Mouse (Mus musculus) kidney, postnatal 14 days (tissue): Measurements from ENCODE around the gene Tmcc2.

ENCODE experiments used
- DNase-seq: peaks from one replicate; pipeline ENCODE4 v3.0.0; 2022; ENCODE audit warnings: mixed read lengths

The Tmcc2 gene

DNA sequence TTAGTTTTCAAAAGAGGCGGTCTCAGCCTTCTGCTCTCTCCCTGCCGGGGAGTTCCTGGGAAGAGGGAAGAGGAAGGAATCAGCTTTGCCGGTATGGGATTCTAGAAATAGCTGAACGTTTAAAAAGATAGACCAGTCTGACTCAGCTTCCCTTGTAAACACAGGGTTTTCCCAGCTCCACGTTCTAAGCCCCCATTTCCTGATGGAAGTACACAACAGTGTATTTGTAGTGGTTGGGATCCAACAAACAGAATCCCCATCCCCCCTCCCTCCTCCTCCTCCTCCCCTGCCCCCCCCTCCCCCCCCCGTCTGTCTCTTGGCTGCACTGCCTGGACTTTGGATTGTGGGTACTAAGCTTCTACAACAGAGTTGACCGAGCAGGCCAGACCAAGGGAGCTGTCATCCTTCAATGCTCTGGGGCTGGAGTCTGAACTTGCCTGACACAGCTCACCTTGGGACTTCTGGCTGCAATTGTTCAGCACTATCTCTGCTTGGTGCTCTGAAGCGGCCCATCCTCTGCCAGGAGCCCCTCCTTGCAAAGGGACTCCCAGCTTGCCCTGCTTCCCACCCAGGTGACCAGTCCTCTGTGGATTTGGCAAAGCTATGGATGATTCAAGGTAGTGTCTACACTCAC is 52.9 kb downstream of the Tmcc2 start:
- peak; percentile 76 for DNase-seq

DNA sequence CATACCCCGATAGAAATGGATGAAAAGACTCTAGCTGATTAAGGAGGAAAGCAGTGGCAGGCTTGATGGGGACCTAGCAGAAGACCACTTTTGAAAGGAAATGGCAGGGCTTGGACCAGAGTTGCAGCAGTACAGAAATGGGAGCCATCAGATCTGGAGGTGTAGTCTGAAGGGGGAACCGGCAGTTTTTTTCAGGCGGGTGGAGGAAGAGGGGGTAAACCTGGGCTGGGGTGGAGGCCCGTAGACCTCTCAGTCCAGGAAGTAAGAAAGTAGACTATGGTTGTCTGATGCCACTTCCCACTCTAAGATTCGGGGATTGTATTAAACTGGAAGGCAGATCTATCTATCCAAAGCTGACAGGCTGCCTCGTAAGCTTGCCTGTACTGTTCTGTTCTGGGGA is 54.2 kb downstream of the Tmcc2 start:
- DNase-seq, result no peak

DNA sequence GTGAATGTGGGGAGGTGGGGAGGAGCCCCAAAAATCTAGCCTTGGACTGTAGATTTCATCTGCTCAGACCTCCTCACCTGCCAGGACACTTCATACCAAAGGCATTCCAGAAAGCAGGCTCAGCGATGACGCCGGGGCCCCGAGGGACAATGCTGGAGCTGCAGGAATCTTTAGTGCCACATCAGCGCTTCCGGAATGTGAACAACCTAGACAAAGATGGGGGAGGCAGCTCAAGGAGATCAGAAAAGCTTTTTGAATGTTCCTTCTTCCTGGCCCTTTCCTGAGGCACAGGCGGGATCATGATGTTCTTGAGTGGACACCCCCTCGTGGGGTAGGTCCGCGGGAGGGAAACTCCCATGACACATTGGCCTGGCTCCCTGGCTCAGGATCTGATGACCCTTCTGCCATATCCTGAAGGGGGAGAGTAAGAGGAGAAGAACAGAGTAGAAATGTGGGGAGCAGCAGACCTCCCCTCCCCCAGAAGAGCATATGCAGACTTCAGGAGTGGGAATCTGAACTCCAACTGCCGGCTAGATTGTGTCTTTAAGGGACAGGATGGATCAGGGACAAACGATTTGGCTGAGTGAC is 55.6 kb downstream of the Tmcc2 start:
- DNase-seq, result peak; percentile 86

DNA sequence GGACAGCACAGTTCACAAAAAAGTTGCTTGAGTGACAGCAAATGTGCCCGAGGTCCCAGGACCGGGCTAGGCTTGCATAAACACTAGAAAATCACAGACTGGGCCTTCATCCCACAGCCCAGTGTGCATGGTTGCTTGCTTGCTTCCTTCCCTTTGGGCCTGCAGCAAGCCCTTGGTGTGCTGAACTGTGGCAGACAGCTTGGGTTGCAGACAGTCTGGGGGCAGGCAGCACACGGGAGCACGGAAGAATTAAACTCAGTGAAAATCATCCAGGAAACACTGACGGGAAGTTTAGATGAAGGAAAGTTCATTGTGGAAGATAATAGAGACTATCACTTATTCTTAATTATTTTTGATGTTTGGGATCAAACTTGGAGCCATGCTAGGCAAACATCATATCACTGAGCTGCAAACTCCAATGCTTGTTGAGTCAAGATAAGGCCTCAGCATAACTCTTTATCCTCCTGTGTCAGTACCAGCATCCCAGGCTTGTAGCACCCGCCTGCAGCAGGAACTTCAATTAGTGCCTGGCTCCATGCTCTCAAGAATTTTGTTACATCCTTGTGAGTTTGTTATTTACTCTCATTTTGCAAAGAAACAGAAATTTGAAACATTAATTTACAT is 56.8 kb downstream of the Tmcc2 start:
- DNase-seq, result no peak

DNA sequence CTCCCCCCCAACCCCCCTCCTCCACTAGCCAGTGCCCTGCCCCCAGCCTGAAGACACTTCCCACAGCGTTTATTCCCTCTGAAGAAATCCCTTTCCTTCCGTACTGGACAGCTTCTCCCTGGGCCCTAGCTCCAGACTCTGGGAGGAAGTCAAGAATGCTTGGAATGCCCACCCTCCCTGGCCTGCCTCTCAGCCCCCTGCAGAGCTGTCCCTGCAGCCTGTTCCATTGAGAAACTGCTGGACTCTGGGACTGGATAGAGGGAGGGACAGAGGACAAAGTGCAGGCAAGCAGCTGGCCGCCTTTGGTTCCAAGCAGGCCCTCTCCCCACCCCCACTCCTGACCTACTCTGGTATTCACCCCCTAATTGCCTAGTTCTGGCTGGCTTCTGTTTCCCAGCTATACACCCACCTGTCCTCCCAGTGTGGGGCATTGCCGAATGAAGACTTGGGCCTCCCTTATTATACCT is 57.4 kb downstream of the Tmcc2 start:
- peak; percentile 94 for DNase-seq

DNA sequence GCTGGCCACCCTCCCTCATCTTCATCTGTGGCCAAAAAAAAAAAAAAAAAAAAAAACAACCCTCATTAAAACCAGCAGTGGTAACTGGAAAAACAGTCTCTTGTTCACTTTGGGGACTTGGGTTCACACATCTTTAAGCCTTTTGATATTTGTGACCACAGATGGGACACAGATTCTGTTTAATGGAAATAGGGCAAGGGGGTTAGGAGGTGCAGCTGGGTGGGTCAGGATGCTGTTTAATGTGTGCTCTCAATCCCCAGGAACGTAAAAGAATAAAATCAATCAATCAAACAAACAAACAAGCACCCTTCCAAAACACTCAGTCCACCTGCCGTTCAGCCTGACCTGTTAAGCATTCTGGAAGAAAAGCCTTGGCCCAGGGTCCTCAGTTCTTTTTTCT is 57.9 kb downstream of the Tmcc2 start:
- no peak for DNase-seq

DNA sequence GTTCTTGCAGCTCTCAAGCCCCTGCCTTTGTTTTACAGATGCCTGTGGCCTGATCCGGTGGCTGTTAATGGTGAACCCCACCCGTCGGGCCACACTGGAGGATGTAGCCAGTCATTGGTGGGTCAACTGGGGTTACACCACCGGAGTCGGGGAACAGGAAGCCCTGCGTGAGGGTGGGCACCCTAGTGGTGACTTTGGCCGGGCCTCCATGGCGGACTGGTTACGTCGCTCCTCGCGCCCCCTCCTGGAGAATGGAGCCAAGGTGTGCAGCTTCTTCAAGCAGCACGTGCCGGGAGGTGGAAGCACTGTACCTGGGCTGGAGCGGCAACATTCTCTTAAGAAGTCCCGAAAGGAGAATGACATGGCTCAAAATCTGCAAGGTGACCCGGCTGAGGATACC is 59.8 kb downstream of the Tmcc2 start:
- DNase-seq, result no peak

DNA sequence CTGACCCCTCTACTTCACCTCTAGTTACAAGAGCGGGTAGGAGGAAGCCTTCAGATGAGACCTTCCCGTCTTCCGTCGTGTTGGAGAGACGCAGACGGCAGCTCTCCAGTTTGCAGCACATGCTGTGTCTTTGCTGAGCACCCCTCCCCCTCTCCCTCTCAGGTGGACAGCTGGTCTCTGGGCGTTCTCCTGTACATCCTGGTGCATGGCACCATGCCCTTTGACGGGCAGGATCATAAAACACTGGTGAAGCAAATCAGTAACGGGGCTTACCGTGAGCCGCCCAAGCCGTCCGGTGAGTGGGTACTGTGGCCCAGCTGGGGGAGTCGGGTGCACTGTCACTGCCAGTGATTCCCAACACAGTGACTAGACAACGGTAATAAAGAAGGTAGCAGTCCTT is 60.7 kb downstream of the Tmcc2 start:
- DNase-seq, result no peak

DNA sequence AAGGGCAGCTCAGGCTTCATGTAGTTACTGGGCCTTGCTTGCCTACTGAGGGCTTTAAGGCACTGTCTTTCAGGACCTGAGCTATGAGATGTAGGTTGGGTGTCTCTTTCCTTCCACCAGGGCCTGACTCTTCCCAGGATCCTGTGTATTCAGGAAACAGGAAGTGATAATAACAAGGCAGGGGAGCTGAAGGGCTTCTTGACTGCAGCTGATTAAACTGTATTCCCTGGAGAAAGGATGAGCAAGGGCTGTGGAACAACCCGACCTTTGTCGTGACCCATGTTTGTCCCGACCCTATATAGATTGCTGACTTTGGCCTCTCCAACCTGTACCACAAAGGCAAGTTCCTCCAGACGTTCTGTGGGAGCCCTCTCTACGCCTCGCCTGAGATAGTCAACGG is 61.4 kb downstream of the Tmcc2 start:
- DNase-seq, result no peak

DNA sequence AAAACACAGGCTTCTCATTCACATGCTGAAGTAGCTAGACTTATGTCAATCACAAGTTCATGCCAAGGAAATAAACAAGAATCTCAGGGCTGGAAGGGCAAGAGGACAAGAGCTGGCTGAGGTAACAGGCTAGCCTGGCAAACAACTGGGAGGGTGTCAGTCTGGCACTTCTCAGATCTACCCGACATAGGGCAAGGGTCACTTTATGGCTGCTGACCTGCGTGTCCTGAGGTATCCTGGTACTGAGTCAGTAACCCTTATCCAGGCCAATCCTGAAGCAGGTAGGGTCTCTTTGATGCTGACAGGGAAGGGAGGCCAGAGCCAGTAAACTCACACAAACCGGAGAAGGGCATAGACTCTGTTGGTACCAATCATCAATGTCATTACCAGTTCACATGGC is 62.5 kb downstream of the Tmcc2 start:
- DNase-seq, result peak; percentile 70

DNA sequence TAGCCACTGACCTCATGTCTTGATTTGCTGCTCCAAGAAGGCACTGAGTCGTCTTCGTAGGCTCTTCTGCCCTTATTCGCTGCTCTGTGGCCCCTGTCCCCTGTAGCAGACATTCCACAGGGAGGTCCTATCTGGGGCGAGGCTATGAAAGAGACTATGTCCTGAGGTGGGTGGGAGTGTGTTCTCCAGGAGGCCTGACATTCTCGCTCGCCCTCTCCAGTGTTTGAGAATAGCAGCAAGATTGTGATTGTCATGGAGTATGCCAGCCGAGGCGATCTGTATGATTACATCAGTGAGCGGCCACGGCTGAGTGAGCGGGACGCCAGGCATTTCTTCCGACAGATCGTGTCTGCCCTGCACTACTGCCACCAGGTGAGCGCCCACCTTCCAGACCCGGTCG is 63.6 kb downstream of the Tmcc2 start:
- no peak for DNase-seq

DNA sequence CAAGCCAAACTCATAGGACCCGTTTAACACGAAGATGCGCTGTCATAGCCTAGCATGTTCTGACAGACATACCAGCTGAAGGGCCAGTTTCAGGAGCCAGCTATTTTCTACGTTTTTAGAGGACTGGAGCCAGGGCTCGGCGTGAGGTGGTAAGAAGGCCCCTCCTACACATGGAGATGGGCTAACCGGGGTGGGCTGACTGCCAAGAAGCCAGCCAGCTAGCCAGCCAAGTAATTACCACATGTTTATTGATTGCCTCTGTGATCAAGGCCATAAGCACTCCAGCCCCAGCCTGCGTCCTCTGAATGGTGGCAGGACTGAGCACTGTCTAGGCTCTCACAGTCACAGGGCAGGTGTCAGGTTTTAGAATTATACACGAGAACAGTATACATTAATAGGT is 64.3 kb downstream of the Tmcc2 start:
- peak; percentile 55 for DNase-seq

DNA sequence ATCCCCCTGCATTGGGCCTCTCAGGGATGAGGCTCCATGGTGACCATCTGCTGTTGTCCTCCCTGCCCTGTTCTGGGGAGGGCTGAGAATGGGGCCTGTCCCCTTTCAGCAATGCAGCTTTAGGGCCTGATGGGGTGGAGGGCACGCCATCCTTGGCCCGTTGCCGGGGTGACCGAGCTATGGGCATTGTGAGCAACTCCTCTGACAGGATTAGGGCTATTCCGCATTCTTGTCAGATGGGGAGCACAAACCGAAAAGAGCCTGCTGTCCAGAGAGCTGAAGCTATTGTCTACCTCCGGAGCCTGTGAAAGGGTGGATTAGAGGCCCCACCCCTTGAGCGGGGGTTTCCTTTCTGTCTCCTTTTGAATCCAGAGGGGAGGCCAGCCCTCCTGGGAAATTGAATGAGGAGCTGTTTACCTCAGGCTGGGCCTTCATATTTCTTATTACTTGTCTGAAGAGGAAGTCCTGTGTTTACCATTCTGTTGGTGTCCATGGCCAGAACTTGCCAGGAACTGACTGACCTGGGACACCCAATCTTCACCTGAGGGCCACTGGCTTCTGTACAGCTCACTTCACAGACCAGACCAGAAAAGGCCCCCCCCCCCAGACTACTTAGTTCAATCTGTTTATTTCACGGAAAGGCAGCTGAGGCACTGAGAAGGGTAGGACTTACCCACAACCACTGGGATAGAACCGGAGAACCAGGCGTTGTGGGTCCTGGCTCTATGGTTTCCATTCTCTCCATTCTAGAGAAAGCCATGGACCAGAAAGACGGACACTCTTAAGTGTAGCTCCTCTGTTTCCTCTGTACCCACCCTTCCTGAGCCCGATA is 68.2 kb downstream of the Tmcc2 start:
- peak; percentile 57 for DNase-seq

DNA sequence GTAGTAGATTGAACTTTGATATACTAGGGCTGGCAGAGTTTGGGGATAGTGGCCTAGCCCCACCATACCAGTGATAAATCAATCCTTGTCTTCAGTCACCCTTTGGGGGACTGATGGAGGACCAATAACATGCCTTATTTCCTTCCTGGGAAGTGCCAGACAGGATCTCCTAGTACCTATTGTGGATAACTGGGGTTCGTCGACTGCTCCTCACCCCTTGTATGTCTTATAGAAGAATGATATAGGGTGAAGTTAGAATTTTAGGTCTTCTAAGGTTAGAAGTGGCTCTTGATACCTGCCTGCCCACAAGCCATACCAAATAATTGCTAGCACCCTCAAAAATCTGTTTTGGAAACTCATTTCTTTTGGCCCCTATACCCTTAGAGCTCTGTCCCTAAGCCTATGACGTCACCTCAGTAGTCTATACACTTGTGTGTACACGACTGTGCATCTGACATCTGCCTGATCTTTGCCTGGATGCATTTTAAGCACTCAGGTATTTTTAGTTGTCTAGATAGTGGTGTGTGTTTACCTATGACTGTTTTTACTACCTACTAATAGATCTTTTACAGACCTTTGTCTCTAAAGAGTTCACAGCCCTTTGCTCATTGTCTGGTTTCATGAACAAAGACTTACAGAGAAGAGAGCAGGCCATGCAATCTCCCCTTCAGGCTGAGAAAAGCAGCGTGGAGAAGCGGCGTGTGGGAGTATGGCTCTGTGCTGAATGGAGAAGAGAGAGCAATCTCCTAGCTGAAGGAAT is 69.1 kb downstream of the Tmcc2 start:
- no peak for DNase-seq

DNA sequence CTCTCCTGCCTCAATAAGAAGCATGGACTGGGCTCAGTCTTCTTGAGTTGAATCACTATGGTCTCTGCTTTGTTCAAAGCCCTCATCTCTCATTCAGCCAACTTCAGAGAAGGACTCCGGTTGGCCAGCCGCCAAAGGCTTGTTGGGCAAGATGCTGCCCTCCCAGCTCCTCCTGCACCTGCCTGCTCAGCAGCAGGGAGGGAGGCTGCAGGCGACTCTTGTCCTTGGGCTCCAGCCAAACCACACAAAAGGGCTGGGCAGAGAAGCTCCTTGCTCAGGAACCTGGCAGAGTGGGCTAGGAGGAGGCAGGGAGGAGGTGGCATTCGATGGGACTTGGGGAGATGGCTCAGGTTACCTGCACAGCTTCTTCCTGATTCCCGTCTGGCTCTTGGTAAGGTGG is 71.8 kb downstream of the Tmcc2 start:
- peak; percentile 93 for DNase-seq

DNA sequence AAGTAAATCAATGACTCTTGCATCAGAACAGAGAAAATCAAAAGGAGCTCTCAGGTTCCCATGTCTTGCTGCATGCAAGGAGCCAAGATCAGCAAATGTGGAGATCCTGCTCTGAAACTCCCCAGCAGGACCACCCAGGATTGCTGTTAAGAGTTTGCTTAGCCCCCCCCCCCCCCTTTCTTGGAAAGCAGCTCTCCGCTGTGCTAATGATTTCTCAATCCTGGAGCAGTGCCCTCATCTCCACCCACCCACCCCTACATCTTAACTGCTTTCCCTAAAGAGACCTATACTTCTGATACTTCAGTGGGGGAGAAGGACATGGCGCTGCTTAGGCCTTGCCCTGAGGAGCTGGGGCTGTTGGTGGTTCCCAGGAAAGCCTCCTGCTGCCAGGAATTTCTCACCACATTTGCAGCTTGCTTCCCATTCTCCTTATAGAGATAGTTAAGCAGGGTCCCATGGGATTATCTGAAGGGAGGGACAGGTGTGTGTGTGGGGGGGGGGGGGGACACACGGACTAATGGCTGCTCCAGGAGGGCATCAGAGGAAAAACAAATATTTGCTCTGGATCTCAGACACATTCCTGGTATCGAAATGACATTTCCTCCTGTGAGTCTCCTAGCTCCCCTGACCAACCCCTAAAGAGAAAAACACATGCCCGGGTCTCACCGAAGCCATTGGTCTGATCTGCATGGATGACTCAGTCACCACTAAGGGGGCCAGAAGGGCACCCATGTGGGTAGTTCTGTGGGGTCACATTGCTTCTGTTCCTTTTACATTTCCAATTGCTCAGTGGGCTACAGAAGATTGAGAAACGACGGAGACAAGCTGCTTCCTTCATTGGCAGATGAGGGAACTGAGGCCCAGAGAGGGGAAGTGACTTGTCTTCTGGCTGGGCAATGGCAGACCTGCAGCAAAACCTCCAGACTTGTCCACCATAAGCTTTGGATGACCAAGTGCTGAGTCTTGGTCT is 72.9 kb downstream of the Tmcc2 start:
- DNase-seq, result no peak

DNA sequence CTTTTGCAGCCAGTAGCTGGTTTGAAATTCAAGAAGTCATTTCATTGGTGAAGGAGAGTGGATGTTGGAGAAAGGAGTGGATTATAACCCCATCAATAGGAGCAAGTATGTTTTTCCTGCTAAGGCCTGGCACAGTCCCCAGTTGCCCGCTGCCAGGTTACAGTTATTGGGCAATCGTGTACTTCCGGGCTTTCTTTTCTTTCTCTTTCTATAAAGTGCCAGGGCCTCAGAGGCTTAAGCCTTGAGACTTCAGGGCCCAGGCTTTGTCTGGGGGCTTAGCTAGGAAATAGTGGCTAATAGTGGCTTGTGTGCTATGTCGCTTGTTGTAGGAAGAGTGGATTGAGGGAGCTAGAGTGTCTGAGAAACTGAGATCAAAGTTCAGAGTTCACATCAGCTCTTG is 73.7 kb downstream of the Tmcc2 start:
- DNase-seq, result peak; percentile 68

DNA sequence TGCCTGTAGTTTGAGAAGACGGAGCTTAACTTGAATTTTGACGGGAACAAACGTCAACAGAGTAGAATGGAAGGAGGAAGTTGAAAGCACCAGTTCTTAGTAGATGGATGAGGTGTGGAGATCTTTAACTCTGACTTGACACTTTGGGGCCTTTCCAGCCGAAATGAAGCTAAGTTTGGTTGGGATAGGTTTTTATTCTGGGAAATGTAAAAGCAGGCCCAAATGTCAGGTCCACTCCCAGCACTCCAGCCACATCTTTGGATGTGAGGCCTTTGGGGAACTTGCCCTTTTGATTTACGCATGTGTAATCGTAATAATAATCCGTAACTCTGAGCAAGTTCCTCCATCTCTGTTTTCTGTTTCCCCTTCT is 74.5 kb downstream of the Tmcc2 start:
- DNase-seq, result no peak

DNA sequence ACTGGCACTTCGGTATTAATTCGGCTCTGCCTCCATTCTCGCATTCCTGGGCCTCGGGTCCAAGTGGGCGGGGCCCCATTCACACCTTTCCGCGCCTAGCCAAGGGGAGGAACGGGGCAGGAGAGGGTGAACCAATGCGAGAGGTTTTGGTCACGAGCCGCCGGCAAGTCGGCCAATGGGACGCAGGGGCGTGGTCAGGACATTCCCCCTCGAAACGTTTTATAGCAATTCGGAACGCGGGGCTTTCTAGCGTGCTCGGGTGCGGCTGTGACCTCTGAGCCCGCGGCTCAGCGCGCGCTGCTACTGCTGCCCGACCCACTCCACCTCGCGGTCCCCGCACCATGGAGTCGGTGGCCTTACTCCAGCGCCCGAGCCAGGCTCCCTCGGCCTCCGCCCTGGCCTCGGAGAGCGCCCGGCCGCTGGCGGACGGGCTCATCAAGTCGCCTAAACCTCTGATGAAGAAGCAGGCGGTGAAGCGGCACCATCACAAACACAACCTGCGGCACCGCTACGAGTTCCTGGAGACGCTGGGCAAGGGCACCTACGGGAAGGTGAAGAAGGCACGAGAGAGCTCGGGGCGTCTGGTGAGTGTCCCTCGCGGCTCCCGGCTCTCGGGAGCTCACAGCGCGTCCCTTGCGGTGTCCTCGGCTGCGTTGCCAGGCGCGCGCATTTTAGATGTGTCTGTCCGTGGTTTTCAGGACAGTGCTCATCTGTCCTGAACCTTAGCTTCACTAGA is 75.0 kb downstream of the Tmcc2 start, which contains the start of gene Nuak2:
Gene Nuak2, plus strand, starts transcription at position 238 of the 736 bp plus-strand sequence.
- peak; percentile 97 for DNase-seq

DNA sequence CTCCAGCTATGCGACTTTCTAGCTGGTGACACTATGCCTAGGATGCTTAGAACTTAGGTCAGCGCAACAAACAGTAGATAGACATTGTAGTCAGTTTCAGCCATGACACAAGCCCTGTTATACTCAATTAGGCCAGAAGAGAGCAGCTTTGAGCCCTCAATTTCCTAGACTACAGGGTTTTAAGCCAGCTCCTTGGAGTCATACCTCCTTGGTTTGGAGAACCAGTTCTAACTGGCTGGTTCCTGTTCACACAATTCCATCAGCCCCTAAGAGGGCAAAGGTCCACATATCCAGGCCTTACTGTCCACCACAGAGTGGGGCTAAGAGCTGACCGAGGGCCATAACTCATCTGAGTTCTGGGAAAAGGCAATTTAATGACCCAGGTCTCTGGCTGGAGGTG is 78.4 kb downstream of the Tmcc2 start:
- peak; percentile 90 for DNase-seq

DNA sequence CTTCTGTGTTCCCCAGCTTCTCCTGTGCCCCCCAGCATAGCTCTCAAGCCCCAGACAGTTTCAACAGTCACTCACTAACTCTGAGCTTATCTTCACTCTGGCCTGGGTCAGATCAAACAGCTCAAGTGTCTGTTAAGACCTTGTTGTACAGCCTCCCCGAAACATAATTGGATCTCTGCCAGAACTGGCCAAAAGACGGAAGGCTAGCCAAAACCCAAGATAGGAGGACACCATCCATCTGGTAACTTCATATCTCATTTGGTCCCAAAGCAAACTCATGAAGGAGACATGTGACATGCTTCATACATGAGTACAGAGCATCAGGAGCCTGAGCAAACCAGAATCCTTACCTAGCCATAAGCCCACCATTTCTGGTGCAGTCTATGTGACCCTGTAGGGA is 79.0 kb downstream of the Tmcc2 start:
- no peak for DNase-seq
